9 mouse cellular contexts compared by ENCODE assay signal in the genomic region with DNA sequence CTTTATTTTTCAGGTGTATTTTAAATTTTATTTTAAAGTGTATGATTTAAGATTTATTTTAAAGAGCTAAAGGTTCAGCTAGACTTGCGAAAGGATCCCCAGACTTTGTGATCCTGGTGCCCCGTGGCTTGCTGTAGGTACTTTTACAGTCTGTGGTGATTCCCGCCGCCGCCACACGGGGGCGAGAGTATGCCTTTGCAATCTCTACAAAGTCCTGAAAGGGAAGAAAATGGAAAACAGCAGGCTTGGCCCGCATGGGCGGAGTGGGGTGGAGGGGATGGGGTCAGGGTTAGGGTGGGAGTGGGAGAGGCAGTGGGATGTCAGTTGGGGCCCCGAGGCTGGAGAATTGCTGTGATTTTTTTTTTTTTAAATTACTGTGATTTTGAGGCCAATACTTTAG. TPM values are rescaled to one million over a fixed set of nuclear protein-coding genes. Genes with fewer than 3 reads are reported as not detected.
DNase-seq lines count a peak whose midpoint lies in the region; ATAC-seq and TF ChIP-seq lines count a peak whose summit lies in the region.
"Had no signal": no experiment of that assay in that cellular context is flagged by ENCODE, and none has a peak within 500 bp of the region (broad histone marks: within the 10 kb centered on the region; RNA-seq: fewer than 3 reads in every experiment).

No protein-coding gene starts in this region.

- TF ChIP-seq CTCF in forebrain, postnatal 0 days (IDR thresholded peaks at IDR 0.05; ENCODE audit: low read depth) = peak; percentile 88
- TF ChIP-seq CTCF in midbrain, postnatal 0 days (IDR thresholded peaks at IDR 0.05) = peak; percentile 89

- H3K36me3 ChIP-seq in heart, embryonic 11.5 days (ENCODE audit: control insufficient read depth, insufficient read depth, low read length) = no peaks in the 10 kb centered on the region
- H3K36me3 ChIP-seq in forebrain, postnatal 0 days (ENCODE audit: insufficient read depth) = no peaks in the 10 kb centered on the region
- no peaks in the 10 kb centered on the region for H3K36me3 ChIP-seq in midbrain, postnatal 0 days (ENCODE audit: insufficient read depth, low read length)
- H3K36me3 ChIP-seq: neural tube, embryonic 12.5 days had no signal

- WGBS in heart, embryonic 11.5 days (ENCODE audit: insufficient replicate concordance) = 6% methylated on average over 10 of the region's 10 CpGs
- WGBS in forebrain, postnatal 0 days = 4% methylated on average over 10 of the region's 10 CpGs
- 4% methylated on average over 10 of the region's 10 CpGs for WGBS in midbrain, postnatal 0 days

- H3K4me1 ChIP-seq in heart, embryonic 11.5 days (ENCODE audit: control insufficient read depth, insufficient read depth, low read length) = no peaks in the 10 kb centered on the region
- no peaks in the 10 kb centered on the region for H3K4me1 ChIP-seq in forebrain, postnatal 0 days (ENCODE audit: insufficient read depth)
- no peaks in the 10 kb centered on the region for H3K4me1 ChIP-seq in midbrain, postnatal 0 days (ENCODE audit: insufficient read depth, low read length)

- H3K27ac ChIP-seq in heart, embryonic 11.5 days (ENCODE audit: low read depth, low read length) = no peak overlapping the region
- H3K27ac ChIP-seq in forebrain, postnatal 0 days (ENCODE audit: low read depth, low read length) = no peak overlapping the region
- no peak overlapping the region for H3K27ac ChIP-seq in midbrain, postnatal 0 days (ENCODE audit: low read depth, low read length)
- H3K27ac ChIP-seq: neural tube, embryonic 12.5 days had no signal

- H3K4me2 ChIP-seq in heart, embryonic 11.5 days = no peak overlapping the region
- H3K4me2 ChIP-seq in forebrain, postnatal 0 days (ENCODE audit: low read depth) = no peak overlapping the region
- no peak overlapping the region for H3K4me2 ChIP-seq in midbrain, postnatal 0 days (ENCODE audit: low read depth, low read length, poor library complexity, severe bottlenecking)
- H3K4me2 ChIP-seq: neural tube, embryonic 12.5 days had no signal

- peak; percentile 94 for DNase-seq in heart, adult 11 months
- peak; percentile 61 for DNase-seq in cerebellum, adult 11-12 months
- DNase-seq in forebrain, postnatal 0 days = peak; percentile 84
- DNase-seq in hindlimb bud, embryonic 11.5 days (ENCODE audit: extremely low spot score, low read depth, low spot score) = peak; percentile 24
- DNase-seq in layer of hippocampus, postnatal 36 days = peak; percentile 70 to 76
- peak; percentile 81 for DNase-seq in midbrain, postnatal 0 days (ENCODE audit: low spot score)
- peak; percentile 52 to 76 for DNase-seq in spleen, postnatal 36 days (ENCODE audit: low spot score in 2 of 2)

- no peaks in the 10 kb centered on the region for H3K27me3 ChIP-seq in heart, embryonic 11.5 days (ENCODE audit: control insufficient read depth, insufficient read depth, low read length)
- no peaks in the 10 kb centered on the region for H3K27me3 ChIP-seq in forebrain, postnatal 0 days (ENCODE audit: insufficient read depth, low read length)
- no peaks in the 10 kb centered on the region for H3K27me3 ChIP-seq in midbrain, postnatal 0 days (ENCODE audit: insufficient read depth, low read length)
- H3K27me3 ChIP-seq: neural tube, embryonic 12.5 days had no signal

- H3K9ac ChIP-seq in heart, embryonic 11.5 days (ENCODE audit: low read depth, low read length) = no peak overlapping the region
- no peak overlapping the region for H3K9ac ChIP-seq in forebrain, postnatal 0 days
- no peak overlapping the region for H3K9ac ChIP-seq in midbrain, postnatal 0 days (replicated peaks; ENCODE audit: low read length, poor library complexity, severe bottlenecking)
- H3K9ac ChIP-seq: neural tube, embryonic 12.5 days had no signal

- ATAC-seq in heart, embryonic 11.5 days (replicated peaks; ENCODE audit: insufficient number of reproducible peaks, low FRiP score, low TSS enrichment) = no peak
- peak; percentile 58 for ATAC-seq in forebrain, postnatal 0 days
- peak; percentile 52; the same call in 1 of the 2 replicates for ATAC-seq in midbrain, postnatal 0 days (ENCODE audit: low FRiP score)

- no peaks in the 10 kb centered on the region for H3K9me3 ChIP-seq in heart, embryonic 11.5 days (replicated peaks; ENCODE audit: control insufficient read depth, low read length)
- H3K9me3 ChIP-seq in forebrain, postnatal 0 days (ENCODE audit: low read length) = no peaks in the 10 kb centered on the region
- no peaks in the 10 kb centered on the region for H3K9me3 ChIP-seq in midbrain, postnatal 0 days (ENCODE audit: low read length)
- H3K9me3 ChIP-seq: neural tube, embryonic 12.5 days had no signal

- H3K4me3 ChIP-seq in heart, embryonic 11.5 days (ENCODE audit: low read depth, low read length) = no peak overlapping the region
- no peak overlapping the region for H3K4me3 ChIP-seq in forebrain, postnatal 0 days (ENCODE audit: low read depth, low read length)
- no peak overlapping the region for H3K4me3 ChIP-seq in midbrain, postnatal 0 days (ENCODE audit: low read depth, low read length)
- H3K4me3 ChIP-seq: neural tube, embryonic 12.5 days had no signal

RNA-seq across cellular contexts. Expression of gene Upk3b, which starts 7.7 kb away (rescaled TPM):
- polyA plus RNA-seq in heart, embryonic 11.5 days (2014; fragmentation: Nextera tagmentation; extraction: Ambion mirVana) = 68.7 and 69.3 TPM in 2 replicates
- total RNA-seq in forebrain, postnatal 0 days (2014; rRNA removed) = 0.19 TPM in 1 of 2 replicates, not detected in the other
- polyA plus RNA-seq in forebrain, postnatal 0 days (2015; fragmentation: Nextera tagmentation; extraction: Ambion mirVana) = not detected in 2 replicates
- not detected for total RNA-seq in layer of hippocampus, postnatal 36 days (2021)
- total RNA-seq in midbrain, postnatal 0 days (2014; rRNA removed) = not detected in 2 replicates
- polyA plus RNA-seq in midbrain, postnatal 0 days (2015; fragmentation: Nextera tagmentation; extraction: Ambion mirVana) = not detected in 2 replicates

RNA-seq across cellular contexts. Expression of gene Upk3bl, which starts 8.3 kb away (rescaled TPM):
- 0.37 TPM in 1 of 2 replicates, not detected in the other for polyA plus RNA-seq in heart, embryonic 11.5 days (2014; fragmentation: Nextera tagmentation; extraction: Ambion mirVana)
- not detected in 2 replicates for total RNA-seq in forebrain, postnatal 0 days (2014; rRNA removed)
- polyA plus RNA-seq in forebrain, postnatal 0 days (2015; fragmentation: Nextera tagmentation; extraction: Ambion mirVana) = not detected in 2 replicates
- not detected for total RNA-seq in layer of hippocampus, postnatal 36 days (2021)
- total RNA-seq in midbrain, postnatal 0 days (2014; rRNA removed) = not detected in 2 replicates
- polyA plus RNA-seq in midbrain, postnatal 0 days (2015; fragmentation: Nextera tagmentation; extraction: Ambion mirVana) = not detected in 2 replicates

RNA-seq across cellular contexts. Expression of gene Rasa4, which starts 37.7 kb away (rescaled TPM):
- 0.39 and 0.96 TPM in 2 replicates for polyA plus RNA-seq in heart, embryonic 11.5 days (2014; fragmentation: Nextera tagmentation; extraction: Ambion mirVana)
- 8.5 and 11.5 TPM in 2 replicates for total RNA-seq in forebrain, postnatal 0 days (2014; rRNA removed)
- polyA plus RNA-seq in forebrain, postnatal 0 days (2015; fragmentation: Nextera tagmentation; extraction: Ambion mirVana) = 5.8 and 9.0 TPM in 2 replicates
- 1 to 10 TPM; 2.2 to 3.2 TPM for total RNA-seq in layer of hippocampus, postnatal 36 days (2021)
- 30.6 and 31.3 TPM in 2 replicates for total RNA-seq in midbrain, postnatal 0 days (2014; rRNA removed)
- 26.8 and 29.6 TPM in 2 replicates for polyA plus RNA-seq in midbrain, postnatal 0 days (2015; fragmentation: Nextera tagmentation; extraction: Ambion mirVana)

RNA-seq across cellular contexts. Expression of gene Dtx2, which starts 51.4 kb away (rescaled TPM):
- 24.7 and 27.2 TPM in 2 replicates for polyA plus RNA-seq in heart, embryonic 11.5 days (2014; fragmentation: Nextera tagmentation; extraction: Ambion mirVana)
- total RNA-seq in forebrain, postnatal 0 days (2014; rRNA removed) = 19.5 and 25.3 TPM in 2 replicates
- polyA plus RNA-seq in forebrain, postnatal 0 days (2015; fragmentation: Nextera tagmentation; extraction: Ambion mirVana) = 17.6 and 20.0 TPM in 2 replicates
- total RNA-seq in layer of hippocampus, postnatal 36 days (2021) = 1 to 10 TPM; 7.9 to 8.0 TPM
- 22.3 and 25.4 TPM in 2 replicates for total RNA-seq in midbrain, postnatal 0 days (2014; rRNA removed)
- polyA plus RNA-seq in midbrain, postnatal 0 days (2015; fragmentation: Nextera tagmentation; extraction: Ambion mirVana) = 20.1 and 20.5 TPM in 2 replicates

Comparison
In these comparisons a context has a peak if more than half of its experiments do, and no peak if none do; other contexts are left out.
1. DNase-seq: peak in every context shown above with its lines; median percentile 94 in heart, adult 11 months; 84 in forebrain, postnatal 0 days; 81 in midbrain, postnatal 0 days; 73 in layer of hippocampus, postnatal 36 days; 64 in spleen, postnatal 36 days; 61 in cerebellum, adult 11-12 months; 24 in hindlimb bud, embryonic 11.5 days.